Mouse (Mus musculus) left cerebral cortex, adult 18-20 months (tissue): Measurements from ENCODE around the gene Prss47. TPM values are rescaled to one million over a fixed set of nuclear protein-coding genes. Genes with fewer than 3 reads are reported as not detected.

Source experiments
- DNase-seq, 2 experiments: peaks; one replicate each; pipeline ENCODE4 v3.0.0; 2021 to 2022; ENCODE audit warnings: low spot score in 2 of 2, mixed read lengths in 1 of 2
- long read RNA-seq, 2 experiments: library from polyadenylated mRNA; stranded (forward); transcript quantifications; one replicate each; pipeline ENCODE4 v2.0.0; 2021
- total RNA-seq, 2 experiments: library from RNA; stranded (reverse); gene quantifications; 2 replicates each; pipeline ENCODE4 v1.2.3; 2021

Prss47 gene
- not detected for total RNA-seq
- long read RNA-seq, experiment 1 = 0 reads
- long read RNA-seq, experiment 2 = 0 reads

GRCm38 (mm10) chr13:65052660-65053059, at the start of gene Prss47:
Gene Prss47 (minus strand): TSS chr13:65052760.
- no peak for DNase-seq

GRCm38 (mm10) chr13:65101232-65101631, 48.7 kb upstream of the Prss47 start:
- no peak for DNase-seq

DNA sequence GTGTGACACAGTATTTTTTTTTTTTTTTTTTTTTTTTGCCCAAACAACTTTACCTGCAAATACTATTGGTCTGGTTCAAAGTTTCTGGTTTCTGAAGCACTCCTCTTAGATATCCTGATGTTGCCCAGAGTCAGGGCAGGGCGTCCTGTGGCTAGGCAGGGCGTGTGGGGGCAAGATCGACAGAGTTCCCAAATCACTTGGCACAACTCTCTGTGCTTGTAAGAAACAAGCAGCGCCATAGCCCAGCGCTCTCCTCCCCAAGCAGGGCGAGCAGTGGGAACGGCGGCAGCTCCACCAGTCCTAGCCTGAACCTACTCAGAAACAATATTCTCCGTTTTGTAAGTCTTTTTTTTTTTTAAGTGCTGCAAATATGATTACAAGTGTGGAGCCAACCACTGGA, 48.1 kb upstream of the Prss47 start:
- no peak for DNase-seq

DNA sequence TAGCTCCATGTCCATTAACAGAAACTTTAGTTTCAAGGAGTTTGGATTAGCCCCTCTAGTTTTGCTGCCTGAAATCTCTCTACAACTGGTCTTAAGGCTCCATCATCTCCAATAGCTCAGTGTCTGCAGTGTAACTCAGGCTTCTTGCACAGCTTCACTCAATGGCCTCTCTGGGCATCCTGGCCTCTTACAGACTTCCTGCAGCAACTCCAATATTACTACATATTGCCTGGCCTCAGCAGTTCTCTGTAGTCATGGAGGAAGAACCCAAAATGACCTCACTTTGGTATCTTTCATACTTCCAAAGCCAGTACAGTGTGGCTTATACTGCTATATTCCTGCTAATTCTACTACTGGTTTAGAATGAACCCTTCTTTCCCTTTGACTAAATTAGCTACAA, 44.5 kb upstream of the Prss47 start:
- no peak for DNase-seq

- DNase-seq = no peak
Measured at GRCm38 (mm10) chr13:65095923-65096322, 43.4 kb upstream of the Prss47 start.

GRCm38 (mm10) chr13:65069969-65070368, 17.4 kb upstream of the Prss47 start:
- DNase-seq = no peak

- no peak for DNase-seq
Measured at GRCm38 (mm10) chr13:65035057-65035456, 17.5 kb downstream of the Prss47 start.

GRCm38 (mm10) chr13:65032758-65033157, 19.8 kb downstream of the Prss47 start, which contains the start of gene Spata31d1c:
Gene Spata31d1c (plus strand): TSS chr13:65033058.
- no peak for DNase-seq

- no peak for DNase-seq
Measured at GRCm38 (mm10) chr13:65011052-65011738, 41.4 kb downstream of the Prss47 start.

- DNase-seq = no peak
Measured at GRCm38 (mm10) chr13:65007971-65008370, 44.6 kb downstream of the Prss47 start.

DNA sequence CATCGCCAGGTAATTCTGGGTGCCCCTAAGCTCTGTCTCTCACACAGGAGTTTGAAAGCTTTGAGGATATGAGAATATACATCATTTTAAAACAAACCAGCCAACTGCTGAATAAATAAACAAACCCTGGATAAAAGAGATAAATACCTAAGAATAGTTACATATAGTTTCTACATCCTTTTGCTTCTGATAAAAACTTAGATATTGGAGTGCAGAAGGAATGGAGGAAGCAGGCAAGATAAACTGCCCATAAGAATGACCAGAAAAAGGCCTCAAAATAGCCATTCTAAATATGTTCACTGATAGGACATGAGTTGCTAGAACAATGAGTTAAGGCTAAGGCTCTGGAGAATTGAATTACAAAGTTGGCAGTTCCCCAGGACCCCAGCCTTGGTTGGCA, 45.8 kb downstream of the Prss47 start:
- DNase-seq = no peak

DNA sequence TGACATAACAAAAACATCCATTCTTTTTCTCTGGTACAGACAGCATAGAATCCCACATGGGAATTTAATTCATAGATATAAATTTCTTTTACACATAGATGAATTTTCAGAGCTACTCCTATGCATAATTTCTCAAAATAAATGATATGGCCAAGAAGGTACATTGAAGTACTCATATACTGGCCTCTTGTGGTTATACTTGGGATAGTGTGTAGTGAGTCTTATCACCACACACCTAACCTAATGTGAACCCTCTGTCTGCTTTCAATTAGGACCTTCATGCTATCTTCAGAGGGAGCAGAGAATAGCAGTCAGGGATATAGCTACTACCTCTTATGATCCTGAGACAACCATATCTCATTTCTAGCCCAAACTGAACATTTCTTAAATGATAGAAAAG, 47.1 kb downstream of the Prss47 start:
- no peak for DNase-seq

Other genes starting within 250 kb of the Prss47 start
- 1 to 10 TPM; 4.3 to 5.0 TPM for gene Cntnap3, start 148.8 kb downstream of the Prss47 start, total RNA-seq
- gene Spata31, start 135.4 kb downstream of the Prss47 start, total RNA-seq = not detected
- not detected for gene Spata31d1c, start 19.7 kb downstream of the Prss47 start, total RNA-seq
- 10 to 100 TPM; 43.2 to 48.0 TPM for gene Mfsd14b, start 60.2 kb upstream of the Prss47 start, total RNA-seq
- gene Olfr465-ps1, start 85.3 kb upstream of the Prss47 start, total RNA-seq = not detected
- gene Olfr466, start 97.5 kb upstream of the Prss47 start, total RNA-seq = not detected
- gene Nlrp4f, start 153.2 kb upstream of the Prss47 start, total RNA-seq = not detected
- gene Gm10775, start 206.8 kb upstream of the Prss47 start, total RNA-seq = under 1 TPM; 0.28 to 0.42 TPM
- 10 to 100 TPM; 59.7 to 67.9 TPM for gene Zfp369, start 226.1 kb upstream of the Prss47 start, total RNA-seq